Mouse (Mus musculus): ENCODE measurements around the gene Hoxb9.

The Hoxb9 gene

GRCm38 (mm10) chr11:96267021-96267920, 4.0 kb upstream of the Hoxb9 start:
- no peak for DNase-seq (ENCODE audit: low spot score in 2 of 2)

- DNase-seq (ENCODE audit: low spot score in 2 of 2) = no peak
Observed at GRCm38 (mm10) chr11:96268031-96268745, 3.1 kb upstream of the Hoxb9 start.

- DNase-seq (ENCODE audit: low spot score in 2 of 2) = no peak
Observed at GRCm38 (mm10) chr11:96269869-96270268, 1.4 kb upstream of the Hoxb9 start.

GRCm38 (mm10) chr11:96271541-96272011, 319 bp downstream of the Hoxb9 start:
- no peak for DNase-seq (ENCODE audit: low spot score in 2 of 2)

- DNase-seq (ENCODE audit: low spot score in 2 of 2) = no peak
Observed at GRCm38 (mm10) chr11:96272024-96272921, 1.0 kb downstream of the Hoxb9 start.

- no peak for DNase-seq (ENCODE audit: low spot score in 2 of 2)
Observed at GRCm38 (mm10) chr11:96274428-96274827, 3.2 kb downstream of the Hoxb9 start.

GRCm38 (mm10) chr11:96275896-96276295, 4.6 kb downstream of the Hoxb9 start:
- DNase-seq (ENCODE audit: low spot score in 2 of 2) = no peak

GRCm38 (mm10) chr11:96277151-96278044, 6.1 kb downstream of the Hoxb9 start:
- DNase-seq (ENCODE audit: low spot score in 2 of 2) = no peak

GRCm38 (mm10) chr11:96278324-96278723, 7.1 kb downstream of the Hoxb9 start:
- DNase-seq (ENCODE audit: low spot score in 2 of 2) = no peak

- peak; percentile 78 to 87 for DNase-seq (ENCODE audit: low spot score in 2 of 2)
Observed at GRCm38 (mm10) chr11:96278773-96279172, 7.5 kb downstream of the Hoxb9 start.

- no peak for DNase-seq (ENCODE audit: low spot score in 2 of 2)
Observed at GRCm38 (mm10) chr11:96279421-96280233, 8.4 kb downstream of the Hoxb9 start.

- no peak for DNase-seq (ENCODE audit: low spot score in 2 of 2)
Observed at GRCm38 (mm10) chr11:96280399-96281378, 9.4 kb downstream of the Hoxb9 start.

GRCm38 (mm10) chr11:96281396-96281795, 10.1 kb downstream of the Hoxb9 start:
- no peak for DNase-seq (ENCODE audit: low spot score in 2 of 2)

- no peak for DNase-seq (ENCODE audit: low spot score in 2 of 2)
Observed at GRCm38 (mm10) chr11:96281855-96282570, 10.8 kb downstream of the Hoxb9 start, which contains the start of gene Hoxb8. TSS of gene Hoxb8 (plus strand) at chr11:96281905.

- no peak for DNase-seq (ENCODE audit: low spot score in 2 of 2)
Observed at GRCm38 (mm10) chr11:96282795-96283430, 11.7 kb downstream of the Hoxb9 start.

GRCm38 (mm10) chr11:96284041-96284749, 12.9 kb downstream of the Hoxb9 start:
- no peak for DNase-seq (ENCODE audit: low spot score in 2 of 2)
